Comparison of ENCODE assay signal across 12 mouse cellular contexts in genomic region chr6:4634804-4635203, GRCm38 (mm10).
"Had no signal": no experiment of that assay in that cellular context is flagged by ENCODE, and none has a peak within 500 bp of the region (broad histone marks: within the 10 kb centered on the region; RNA-seq: fewer than 3 reads in every experiment).

No protein-coding gene starts in this region.

- H3K4me1 ChIP-seq: limb, embryonic 15.5 days had no signal

- ATAC-seq: intestine, postnatal 0 days; liver, embryonic 12.5 days; midbrain, embryonic 16.5 days had no signal

- H3K27me3 ChIP-seq: limb, embryonic 15.5 days; liver, embryonic 12.5 days; midbrain, embryonic 12.5 days had no signal

- H3K36me3 ChIP-seq: midbrain, embryonic 12.5 days had no signal

- H3K4me3 ChIP-seq: limb, embryonic 15.5 days; liver, embryonic 12.5 days; midbrain, embryonic 12.5 days had no signal

- DNase-seq: kidney, adult 9 months; layer of hippocampus, postnatal 36 days; lung, embryonic 14.5 days; lung, postnatal 10 days; lung, postnatal 4 days; right cerebral cortex, postnatal 14 days; thymus, postnatal 36 days had no signal

- H3K4me2 ChIP-seq: limb, embryonic 15.5 days; liver, embryonic 12.5 days; lung, embryonic 14.5 days; midbrain, embryonic 12.5 days had no signal

- H3K9me3 ChIP-seq: limb, embryonic 15.5 days; liver, embryonic 12.5 days; midbrain, embryonic 12.5 days had no signal

- H3K27ac ChIP-seq: limb, embryonic 15.5 days; liver, embryonic 12.5 days; midbrain, embryonic 12.5 days had no signal

- H3K9ac ChIP-seq: limb, embryonic 15.5 days; liver, embryonic 12.5 days; lung, embryonic 14.5 days; midbrain, embryonic 12.5 days had no signal
